Mouse (Mus musculus) embryonic fibroblast, embryonic 13.5 days (primary cell): Measurements from ENCODE around the gene Zfp513.

Source experiments
- CTCF ChIP-seq: IDR thresholded peaks from 2 replicates; pipeline ENCODE4 v1.5.1; 2011; ENCODE audit warnings: mild to moderate bottlenecking, control low read depth, low read length, moderate library complexity, borderline replicate concordance; ENCODE audit not compliant: insufficient read depth
- POLR2A ChIP-seq: IDR thresholded peaks from 2 replicates; pipeline ENCODE4 v1.6.1; 2011; ENCODE audit warnings: low read depth, mild to moderate bottlenecking, control low read depth, low read length, moderate library complexity

DNA sequence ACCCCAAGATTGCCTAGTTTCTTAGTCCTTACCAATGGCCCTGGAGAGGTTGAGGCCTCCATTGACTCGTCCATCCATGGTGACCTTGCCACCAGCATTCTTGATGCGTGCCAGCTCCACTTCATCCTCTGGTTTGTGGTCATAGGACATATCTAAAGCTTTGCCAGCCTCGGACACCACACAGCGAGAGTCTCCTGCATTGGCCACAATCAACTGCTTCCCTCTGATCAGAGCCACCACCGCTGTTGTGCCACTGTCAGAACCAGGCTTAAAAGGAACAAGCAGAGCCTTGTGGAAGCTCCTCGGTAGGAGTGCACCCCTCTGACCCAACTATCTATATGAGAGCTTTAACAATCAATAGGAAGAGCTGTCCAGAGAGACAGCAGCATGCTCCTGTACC is 2.3 kb upstream of the Zfp513 start:
- TF ChIP-seq CTCF (no peak), POLR2A (no peak)
